Mouse (Mus musculus): ENCODE data around the gene Mtnr1b. TPM values are rescaled to one million over a fixed set of nuclear protein-coding genes. Genes with fewer than 3 reads are reported as not detected.

Mtnr1b gene
- polyA plus RNA-seq, 1 experiment = not detected

DNA sequence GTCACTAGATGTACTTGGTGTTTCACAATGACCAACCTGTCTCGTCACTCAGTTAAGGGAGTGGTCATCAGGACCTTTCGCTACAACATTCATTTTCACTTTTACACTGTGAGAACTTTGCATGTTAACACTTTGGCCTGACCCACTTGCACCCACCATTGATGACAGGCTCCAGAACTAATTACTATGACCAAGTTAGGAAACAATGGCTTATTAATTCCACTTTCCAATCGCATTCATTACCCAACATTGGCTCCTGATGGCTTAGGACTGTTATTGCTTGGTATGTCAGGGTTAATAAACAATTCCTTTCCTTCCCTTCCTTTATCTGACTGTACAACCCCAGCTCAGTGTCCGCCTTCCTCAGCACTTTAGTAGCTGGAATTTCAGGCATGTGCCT, 92.4 kb downstream of the Mtnr1b start:
- no peak overlapping the region for H3K4me2 ChIP-seq (ENCODE audit: low read depth)
- H3K4me3 ChIP-seq = no peak overlapping the region
- no peak overlapping the region for H3ac ChIP-seq (ENCODE audit: control insufficient read depth, insufficient read length)
- H3K79me2 ChIP-seq (ENCODE audit: control insufficient read depth, insufficient read depth) = no peaks in the 10 kb centered on the region
- TF ChIP-seq REST (IDR thresholded peaks at IDR 0.05; ENCODE audit: insufficient read depth, insufficient read length) = no peak
- TF ChIP-seq TCF3 (IDR thresholded peaks at IDR 0.05; ENCODE audit: insufficient read length, low read depth) = no peak
- no peak for TF ChIP-seq TCF12 (IDR thresholded peaks at IDR 0.05; ENCODE audit: insufficient read depth, poor library complexity, severe bottlenecking)
- TF ChIP-seq MYOD1 (IDR thresholded peaks at IDR 0.05; ENCODE audit: control insufficient read depth in 1 of 3, insufficient read length in 2 of 3, low read depth in 2 of 3) = no peak
- no peak for TF ChIP-seq POLR2A (IDR thresholded peaks at IDR 0.05; ENCODE audit: insufficient read length, low read depth)
- TF ChIP-seq USF1 (IDR thresholded peaks at IDR 0.05; ENCODE audit: low read depth) = no peak
- TF ChIP-seq E2F4 (IDR thresholded peaks at IDR 0.05; ENCODE audit: insufficient read depth) = no peak
- no peak for TF ChIP-seq POLR2AphosphoS2 (IDR thresholded peaks at IDR 0.05; ENCODE audit: insufficient read length, low read depth)
- TF ChIP-seq MYOG (IDR thresholded peaks at IDR 0.05; ENCODE audit: control insufficient read depth in 1 of 3, insufficient read depth in 1 of 3, insufficient read length in 2 of 3, low read depth in 2 of 3) = no peak
- no peak for TF ChIP-seq MAX (IDR thresholded peaks at IDR 0.05; ENCODE audit: low read depth)
- no peaks in the 10 kb centered on the region for H3K36me3 ChIP-seq (ENCODE audit: control insufficient read depth, insufficient read depth)
- H3K27me3 ChIP-seq (ENCODE audit: control insufficient read depth, insufficient read depth, insufficient read length) = no peaks in the 10 kb centered on the region

DNA sequence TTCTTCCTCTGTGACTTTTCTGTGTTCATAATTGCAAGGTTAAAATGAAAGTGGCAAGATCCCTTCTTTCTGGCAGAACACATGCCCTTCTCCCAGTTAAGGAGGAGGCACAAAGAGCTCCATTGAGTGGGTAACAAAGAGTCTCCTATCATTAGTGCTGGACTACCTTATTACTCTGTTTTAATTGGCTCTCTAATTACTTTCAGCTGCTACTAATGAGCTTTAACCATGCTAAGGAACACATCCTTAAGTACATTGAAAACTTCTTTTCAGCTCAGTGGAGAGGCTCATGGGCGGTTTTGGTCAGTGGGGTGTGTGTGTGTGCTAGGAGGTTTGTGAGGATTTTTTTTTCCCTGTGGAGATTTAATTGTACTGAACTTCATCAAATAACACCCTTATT, 99.4 kb downstream of the Mtnr1b start:
- Histone ChIP-seq H3K36me3 (ENCODE audit: control insufficient read depth, insufficient read depth) (no peaks in the 10 kb centered on the region), H3K4me3 (no peak overlapping the region), H3K4me2 (ENCODE audit: low read depth) (no peak overlapping the region), H3K79me2 (ENCODE audit: control insufficient read depth, insufficient read depth) (no peaks in the 10 kb centered on the region), H3K27me3 (ENCODE audit: control insufficient read depth, insufficient read depth, insufficient read length) (no peaks in the 10 kb centered on the region), H3ac (ENCODE audit: control insufficient read depth, insufficient read length) (no peak overlapping the region)
- TF ChIP-seq REST (IDR thresholded peaks at IDR 0.05; ENCODE audit: insufficient read depth, insufficient read length) (no peak), MYOG (IDR thresholded peaks at IDR 0.05; ENCODE audit: control insufficient read depth in 1 of 3, insufficient read depth in 1 of 3, insufficient read length in 2 of 3, low read depth in 2 of 3) (no peak), TCF3 (IDR thresholded peaks at IDR 0.05; ENCODE audit: insufficient read length, low read depth) (no peak), E2F4 (IDR thresholded peaks at IDR 0.05; ENCODE audit: insufficient read depth) (no peak), MYOD1 (IDR thresholded peaks at IDR 0.05; ENCODE audit: control insufficient read depth in 1 of 3, insufficient read length in 2 of 3, low read depth in 2 of 3) (no peak), TCF12 (IDR thresholded peaks at IDR 0.05; ENCODE audit: insufficient read depth, poor library complexity, severe bottlenecking) (no peak), USF1 (IDR thresholded peaks at IDR 0.05; ENCODE audit: low read depth) (no peak), POLR2A (IDR thresholded peaks at IDR 0.05; ENCODE audit: insufficient read length, low read depth) (no peak), CEBPB (IDR thresholded peaks at IDR 0.05; ENCODE audit: insufficient read depth, poor library complexity, severe bottlenecking) (no peak), POLR2AphosphoS2 (IDR thresholded peaks at IDR 0.05; ENCODE audit: insufficient read length, low read depth) (no peak), SRF (IDR thresholded peaks at IDR 0.05; ENCODE audit: control insufficient read depth, insufficient read length, low read depth) (no peak), MAX (IDR thresholded peaks at IDR 0.05; ENCODE audit: low read depth) (no peak)

Other genes starting within 250 kb of the Mtnr1b start
- gene Deup1, start 246.6 kb downstream of the Mtnr1b start, polyA plus RNA-seq (2012; fragmentation: generic; extraction: Trizol) = not detected
- gene Slc36a4, start 164.8 kb downstream of the Mtnr1b start, polyA plus RNA-seq (2012; fragmentation: generic; extraction: Trizol) = 2.6 TPM

Measured in myocyte (in vitro differentiated cells).